Mouse (Mus musculus): ENCODE measurements around the gene Prep.

DNA sequence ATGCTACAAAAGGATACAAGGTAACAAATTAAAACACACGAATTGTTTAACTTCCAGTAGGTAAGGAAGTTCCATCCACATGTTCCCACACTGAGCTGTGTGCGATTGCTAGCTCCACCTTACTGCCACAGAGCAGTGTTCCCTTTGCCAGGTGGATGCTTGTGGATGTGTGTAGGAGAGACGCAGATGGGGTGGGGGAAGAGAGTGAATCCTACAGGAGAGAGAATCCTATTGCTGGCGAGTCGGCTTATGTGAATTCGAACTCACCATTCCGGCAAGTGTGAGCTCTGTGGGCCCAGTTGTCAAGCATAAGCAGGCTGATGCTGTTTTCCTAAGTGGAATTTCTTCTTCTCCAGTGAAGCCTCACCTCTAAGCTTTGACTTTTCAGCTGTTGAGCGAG is 42.0 kb downstream of the Prep start:
- TF ChIP-seq CTCF (IDR thresholded peaks at IDR 0.05; ENCODE audit: extremely low read depth, insufficient read depth, low read length) (no peak), POLR2A (IDR thresholded peaks at IDR 0.05; ENCODE audit: extremely low read depth, insufficient read depth, low read length) (no peak)
